Mouse (Mus musculus) left cerebral cortex, adult 2 months (tissue): ENCODE data around the gene Tfrc. TPM values are rescaled to one million over a fixed set of nuclear protein-coding genes. Genes with fewer than 3 reads are reported as not detected.

Experiments used
- DNase-seq, 2 experiments: peaks; one replicate each; pipeline ENCODE4 v3.0.0; 2021 to 2022; ENCODE audit warnings: low spot score in 2 of 2, mixed read lengths in 1 of 2; ENCODE audit errors: extremely low spot score in 1 of 2
- H3K27ac ChIP-seq: fragments of 200-600 bp; 2 replicates; pipeline ENCODE4 v1.8.1; 2022
- H3K4me3 ChIP-seq: fragments of 200-600 bp; 2 replicates; pipeline ENCODE4 v1.8.1; 2022
- CTCF ChIP-seq: fragments of 200-600 bp; IDR thresholded peaks from 2 replicates; pipeline ENCODE4 v1.8.1; 2022; ENCODE audit warnings: antibody characterized with exemption, mild to moderate bottlenecking, moderate library complexity
- intact Hi-C: fragments of 180-260 bp; cut with DNase I; formaldehyde crosslinking; loops from one replicate; pipeline ENCODE4 v1.15.1; 2025
- total RNA-seq, 2 experiments: library from RNA; stranded (reverse); gene quantifications; 2 replicates each; pipeline ENCODE4 v1.2.3; 2021

The Tfrc gene
- total RNA-seq, 2 experiments from 2014 or later: 68.3 to 85.0 TPM

DNA sequence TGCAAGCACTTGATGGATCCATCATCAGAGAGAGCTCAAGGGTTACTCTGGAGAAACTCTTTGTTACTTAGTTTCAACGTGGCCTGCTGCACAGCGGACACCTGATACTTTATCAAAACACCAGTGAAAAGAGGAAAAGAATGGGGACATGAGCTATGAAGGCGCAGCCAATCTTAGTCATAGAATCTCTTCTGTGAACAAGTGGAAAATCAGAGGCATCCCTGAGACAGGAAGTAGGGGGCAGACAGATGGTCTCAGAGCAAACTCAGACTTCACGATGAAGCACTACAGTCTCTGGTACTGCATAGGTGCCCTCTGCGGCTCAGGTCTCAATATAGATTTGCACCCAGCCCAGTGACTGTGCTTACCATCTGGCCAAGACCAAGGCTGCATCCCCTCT lies 14.0 kb upstream of the Tfrc start:
- Histone ChIP-seq H3K4me3 (no peak overlapping the region), H3K27ac (no peak overlapping the region)
- TF ChIP-seq CTCF: no peak
- intact Hi-C loops: loop anchor here (5.0 kb wide), 1 partner anchor 37 kb away; no protein-coding TSS in a partner anchor
- no peak for DNase-seq

DNA sequence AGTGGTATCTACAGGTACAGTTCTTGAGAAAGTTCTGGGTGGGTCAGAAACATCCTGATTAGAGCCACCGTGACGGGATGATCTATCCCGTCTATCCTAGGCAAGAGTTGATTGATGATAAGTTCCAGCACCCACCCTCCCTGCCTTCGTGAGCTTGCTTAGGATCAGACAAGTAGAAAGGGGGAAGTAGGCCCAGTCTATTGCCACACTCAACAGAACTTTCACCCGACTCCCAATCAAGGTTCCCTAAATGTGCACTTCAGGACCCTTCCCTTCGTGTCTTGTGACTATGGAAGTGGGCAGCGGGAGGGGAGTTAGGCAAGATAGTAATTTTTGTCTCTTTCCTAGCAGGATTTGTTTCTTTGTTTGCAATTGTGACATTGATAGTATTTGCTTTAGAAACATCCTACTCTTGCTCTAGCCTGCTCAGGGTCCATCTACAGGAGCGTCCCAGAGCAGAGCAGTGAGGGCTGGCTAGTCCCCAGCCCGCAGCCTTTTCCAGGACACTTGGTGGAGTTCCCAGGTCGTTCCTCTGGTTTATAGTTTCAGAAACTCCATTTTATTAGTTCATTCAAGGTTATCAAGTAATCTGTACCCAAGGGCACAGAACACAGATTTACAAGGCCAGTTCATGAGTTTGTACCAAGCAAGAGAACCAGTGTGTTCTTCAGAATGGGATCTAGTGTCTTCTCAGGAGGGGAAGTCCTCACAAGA lies 13.4 kb upstream of the Tfrc start:
- TF ChIP-seq CTCF: no peak
- Histone ChIP-seq H3K27ac (no peak overlapping the region), H3K4me3 (no peak overlapping the region)
- DNase-seq: no peak
- intact Hi-C loops: no loop called here

DNA sequence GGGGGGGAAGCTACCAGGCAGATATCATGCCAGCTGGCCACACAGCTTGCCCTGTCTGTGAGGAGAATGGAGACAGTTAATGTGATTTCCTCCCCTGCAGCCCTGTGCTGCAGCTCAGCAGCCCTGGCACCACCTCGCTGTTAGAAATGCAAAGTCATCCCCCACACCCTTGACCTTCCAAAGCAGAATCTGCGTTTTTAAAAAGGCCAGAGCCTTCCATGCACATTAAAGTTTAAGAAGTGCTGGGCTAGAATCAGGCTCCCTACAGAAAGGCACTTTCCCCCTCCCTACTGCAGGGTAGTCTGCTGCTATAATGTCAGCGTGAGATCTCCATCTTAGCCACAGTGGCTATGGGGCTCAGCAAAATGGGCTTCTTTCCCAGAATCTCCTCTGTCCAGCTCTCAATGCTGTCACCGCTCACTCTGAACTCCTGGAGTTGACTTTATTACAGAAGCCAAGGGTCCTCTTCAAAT lies 10.8 kb upstream of the Tfrc start:
- Histone ChIP-seq H3K4me3 (no peak overlapping the region), H3K27ac (no peak overlapping the region)
- intact Hi-C loops: no loop called here
- DNase-seq: no peak
- no peak for TF ChIP-seq CTCF

DNA sequence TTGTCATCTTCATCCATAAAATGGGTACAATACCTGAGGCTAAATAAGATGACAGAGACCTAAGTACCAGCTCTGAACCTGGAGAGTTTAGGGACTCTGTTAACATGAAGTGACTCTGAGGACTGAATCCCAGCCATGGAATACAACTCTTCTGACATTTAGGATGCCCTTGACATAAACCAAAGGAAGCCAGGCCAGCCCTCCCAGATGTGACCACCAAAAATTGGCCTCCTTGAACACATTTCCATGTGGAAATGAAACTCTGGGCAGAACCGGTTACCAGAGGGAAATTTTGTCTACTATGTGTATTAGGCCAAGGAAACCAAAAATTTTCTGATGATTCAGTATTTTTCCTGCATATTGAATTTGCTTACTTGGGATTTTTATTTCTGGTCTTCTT lies 9.6 kb upstream of the Tfrc start:
- Histone ChIP-seq H3K4me3 (no peak overlapping the region), H3K27ac (no peak overlapping the region)
- no peak for DNase-seq
- TF ChIP-seq CTCF: no peak
- intact Hi-C loops: no loop called here

DNA sequence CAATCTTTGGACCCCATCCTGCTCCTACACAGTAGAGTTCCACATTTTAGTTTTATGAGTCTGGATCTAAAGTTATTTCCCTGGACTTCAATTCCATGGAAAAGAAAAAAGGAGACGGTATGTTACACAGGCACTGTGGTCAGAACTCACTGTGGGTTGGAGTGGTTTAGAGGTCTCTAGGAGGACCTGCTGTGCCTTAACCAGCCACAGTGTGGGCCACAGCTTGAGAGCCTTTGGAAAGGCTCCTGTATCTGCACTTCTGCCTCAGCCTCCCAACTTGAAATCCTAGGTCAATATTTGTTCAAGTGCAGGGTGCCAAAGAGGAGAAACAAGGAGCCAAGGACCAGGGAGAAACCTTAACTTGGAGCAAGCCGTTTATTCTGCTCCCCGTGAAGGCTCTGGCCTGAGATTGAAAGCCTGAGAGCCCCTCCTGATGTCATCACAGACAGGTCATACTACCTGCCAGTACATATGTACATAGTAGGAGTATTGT lies 6.5 kb upstream of the Tfrc start:
- TF ChIP-seq CTCF: no peak
- intact Hi-C loops: no loop called here
- no peak overlapping the region for H3K27ac ChIP-seq
- H3K4me3 ChIP-seq: no peak overlapping the region
- DNase-seq: no peak

DNA sequence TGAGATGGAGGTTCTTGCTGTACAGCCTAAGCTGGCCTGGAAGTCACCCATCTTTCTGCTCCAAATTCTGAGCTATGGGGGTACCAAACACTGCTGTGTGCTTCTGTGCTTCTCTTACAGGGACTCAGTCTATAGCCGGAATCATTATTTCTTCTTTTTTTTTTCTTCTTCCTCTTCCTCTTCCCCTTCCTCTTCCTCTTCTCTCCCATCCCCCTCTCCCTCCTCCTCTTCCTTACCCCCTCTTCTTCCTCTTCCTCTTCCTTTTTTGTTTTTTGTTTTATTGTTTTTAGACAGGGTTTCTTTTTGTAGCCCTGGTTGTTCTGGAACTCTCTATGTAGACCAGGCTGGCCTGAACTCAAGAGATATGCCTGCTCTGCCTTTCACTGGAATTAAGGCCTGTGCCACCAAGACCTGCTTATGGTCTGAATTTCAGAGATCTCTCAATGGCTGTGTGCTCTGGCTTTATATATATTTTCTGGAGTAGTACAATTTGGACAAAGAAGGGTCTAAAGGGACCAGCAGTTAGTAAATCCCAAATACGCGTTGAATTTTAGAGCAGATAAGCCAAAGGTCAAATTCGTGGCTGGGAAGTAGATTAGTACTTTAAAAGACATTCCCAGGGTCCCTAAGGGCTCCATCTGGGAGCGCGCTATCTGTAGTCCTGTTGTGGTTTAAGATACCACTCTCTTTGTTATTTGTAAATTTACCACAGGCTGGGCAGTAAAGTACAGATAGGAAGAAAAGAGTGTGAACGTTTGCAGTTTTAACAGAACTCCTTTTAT lies 967 bp upstream of the Tfrc start:
- intact Hi-C loops: no loop called here
- Histone ChIP-seq H3K4me3 (no peak overlapping the region; the same call in 1 of the 2 replicates), H3K27ac (peak overlapping the region; percentile 87; the same call in 1 of the 2 replicates)
- TF ChIP-seq CTCF: no peak
- DNase-seq: no peak

DNA sequence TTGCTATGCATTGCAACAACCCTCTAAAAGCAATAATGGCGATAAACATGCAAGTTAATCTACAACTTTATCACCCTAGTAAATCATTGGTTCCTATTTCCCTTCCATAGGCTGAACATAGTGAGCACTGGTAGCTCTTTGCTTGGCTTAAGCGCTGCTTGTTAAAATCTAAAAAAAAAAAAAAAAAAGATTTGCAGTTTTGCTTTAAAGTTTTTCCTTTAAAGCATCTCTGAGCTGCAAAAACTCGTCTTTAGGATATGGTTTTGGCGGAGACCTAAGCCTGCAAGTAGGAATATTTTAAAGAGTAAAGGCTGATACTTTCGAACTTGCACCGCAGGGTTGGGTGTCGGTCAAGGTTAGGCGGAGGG lies 392 bp upstream of the Tfrc start:
- no peak for TF ChIP-seq CTCF
- Histone ChIP-seq H3K27ac (peak overlapping the region; percentile 87; the same call in 1 of the 2 replicates), H3K4me3 (peak overlapping the region; percentile 83)
- DNase-seq: no peak
- intact Hi-C loops: no loop called here

DNA sequence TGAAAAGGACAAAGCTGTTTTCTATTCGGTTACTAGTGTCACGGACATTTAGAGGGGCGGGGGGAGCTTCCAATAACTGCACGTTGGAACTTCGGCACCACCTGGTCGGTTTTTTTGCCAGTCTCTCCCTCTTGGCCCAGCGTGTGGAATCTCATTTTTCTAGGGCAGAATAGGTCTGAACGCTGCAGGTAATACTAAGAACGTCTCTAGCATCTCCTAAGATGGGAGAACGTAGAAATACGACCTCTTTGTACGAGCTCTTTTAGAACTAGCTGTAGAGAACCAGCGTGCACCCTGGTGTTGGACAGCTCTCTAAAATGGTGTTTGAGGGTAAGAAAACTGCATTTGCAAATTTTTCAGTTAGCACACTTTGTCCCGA lies 670 bp downstream of the Tfrc start:
- no peak for DNase-seq
- TF ChIP-seq CTCF: no peak; the same call in 1 of the 2 replicates
- peak overlapping the region; percentile 83 for H3K4me3 ChIP-seq
- H3K27ac ChIP-seq: peak overlapping the region; percentile 87
- intact Hi-C loops: loop anchor here (1.0 kb wide), 1 partner anchor 93 kb away; no protein-coding TSS in a partner anchor

DNA sequence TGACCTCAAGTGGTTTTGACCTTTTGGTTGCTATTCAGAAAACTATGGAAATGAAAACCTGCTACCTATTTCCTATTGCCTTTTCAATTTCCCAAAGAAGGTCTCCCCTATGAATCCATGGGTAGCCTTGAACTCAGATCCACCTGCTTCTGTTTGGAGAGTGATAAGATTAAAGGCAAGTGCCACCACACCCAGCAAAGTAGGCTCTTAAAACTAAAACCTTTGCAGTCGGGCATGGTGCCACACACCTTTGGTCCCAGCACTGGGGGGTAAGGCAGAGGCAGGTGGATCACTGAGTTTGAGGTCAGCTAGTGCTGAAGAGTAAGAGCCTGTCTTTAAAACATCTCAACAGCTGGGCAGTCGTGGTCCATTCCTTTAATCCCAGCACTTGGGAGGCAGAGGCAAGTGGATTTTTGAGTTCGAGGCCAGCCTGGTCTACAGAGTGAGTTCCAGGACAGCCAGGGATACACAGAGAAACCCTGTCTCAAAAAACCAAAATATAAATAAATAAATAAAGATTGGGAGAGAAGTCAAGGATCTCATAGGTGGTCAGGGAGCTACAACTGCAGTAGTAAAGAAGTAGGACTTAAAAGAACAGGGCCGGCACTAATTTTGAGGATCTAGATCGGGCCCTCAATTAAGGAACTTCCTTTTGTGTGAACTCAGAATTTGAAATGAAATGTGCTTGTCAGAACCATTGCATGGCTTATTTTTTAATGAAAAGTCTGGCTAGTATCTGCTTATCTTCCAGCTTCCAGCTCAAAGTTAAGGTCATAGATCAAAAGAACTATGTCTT lies 1.9 kb downstream of the Tfrc start:
- no peak for DNase-seq
- no peak for TF ChIP-seq CTCF
- intact Hi-C loops: loop anchor here (5.0 kb wide), 1 partner anchor 103 kb away; no protein-coding TSS in a partner anchor
- H3K4me3 ChIP-seq: peak overlapping the region; percentile 83
- peak overlapping the region; percentile 20; the same call in 1 of the 2 replicates for H3K27ac ChIP-seq

DNA sequence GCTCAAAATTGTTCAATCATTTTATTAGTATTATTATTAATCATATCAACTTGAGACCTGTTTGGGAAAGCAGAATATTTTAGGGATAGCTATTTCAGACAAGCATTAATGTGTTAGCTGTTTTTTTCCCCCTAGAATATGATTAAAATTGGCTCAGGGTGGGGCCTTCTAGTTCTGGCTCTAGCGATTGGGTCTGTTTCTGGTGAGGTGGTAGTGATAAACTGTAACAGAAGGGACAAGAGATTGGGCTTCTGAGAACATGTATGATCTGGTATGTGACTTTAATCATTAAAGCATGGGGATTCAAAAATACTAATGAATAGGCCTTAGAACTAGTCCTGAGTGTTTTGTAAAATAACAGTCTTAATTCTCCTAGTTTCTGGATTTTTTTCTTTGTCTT lies 3.3 kb downstream of the Tfrc start:
- Histone ChIP-seq H3K27ac (no peak overlapping the region), H3K4me3 (peak overlapping the region; percentile 11; the same call in 1 of the 2 replicates)
- no peak for TF ChIP-seq CTCF
- DNase-seq: no peak
- intact Hi-C loops: loop anchor here (5.0 kb wide), 1 partner anchor 105 kb away; no protein-coding TSS in a partner anchor

DNA sequence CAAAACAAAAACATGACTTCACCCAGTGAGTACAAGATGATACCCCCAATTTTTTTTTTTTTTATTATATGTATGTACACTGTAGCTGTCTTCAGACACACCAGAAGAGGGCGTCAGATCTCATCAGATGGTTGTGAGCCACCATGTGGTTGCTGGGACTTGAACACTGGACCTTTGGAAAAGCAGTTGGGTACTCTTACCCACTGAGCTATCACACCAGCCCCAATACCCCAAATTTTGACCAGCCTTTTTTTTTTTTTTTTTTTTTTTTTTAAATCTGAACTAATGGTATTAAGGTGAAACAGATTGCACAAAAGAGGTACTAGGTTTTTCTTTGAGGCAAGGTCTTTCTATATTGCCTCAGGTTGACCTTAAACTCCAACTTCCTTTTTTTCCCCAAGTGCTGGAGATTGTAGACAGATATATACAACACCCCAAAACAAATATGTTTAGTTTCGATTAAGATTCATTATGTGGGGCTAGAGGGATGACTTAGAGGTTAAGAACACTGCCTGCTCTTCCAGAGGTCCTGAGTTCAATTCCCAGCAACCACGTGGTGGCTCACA lies 4.6 kb downstream of the Tfrc start:
- intact Hi-C loops: loop anchor here (5.0 kb wide), 1 partner anchor 106 kb away; no protein-coding TSS in a partner anchor
- TF ChIP-seq CTCF: peak; percentile 12
- no peak overlapping the region for H3K4me3 ChIP-seq
- DNase-seq: no peak
- no peak overlapping the region for H3K27ac ChIP-seq
